Mouse (Mus musculus) myocyte (in vitro differentiated cells): ENCODE results near the gene Abca15. TPM values are rescaled to one million over a fixed set of nuclear protein-coding genes. Genes with fewer than 3 reads are reported as not detected.
"Not testable (repeated sequence)": the region's sequence is repeated elsewhere in the genome, so short reads cannot be mapped to it uniquely, and the experiment has no call there.

ENCODE experiments used
- H3K27me3 ChIP-seq: one replicate; pipeline ENCODE4 v1.6.1; 2011; ENCODE audit not compliant: control insufficient read depth, insufficient read depth, insufficient read length
- H3K36me3 ChIP-seq: one replicate; pipeline ENCODE4 v1.6.1; 2011; ENCODE audit not compliant: control insufficient read depth, insufficient read depth
- H3K4me2 ChIP-seq: one replicate; pipeline ENCODE4 v1.6.1; 2011; ENCODE audit warnings: low read depth, control low read depth
- H3K4me3 ChIP-seq: one replicate; pipeline ENCODE4 v1.5.1; 2011; ENCODE audit warnings: mild to moderate bottlenecking, control low read depth, moderate library complexity
- H3K79me2 ChIP-seq: one replicate; pipeline ENCODE4 v1.6.1; 2011; ENCODE audit not compliant: control insufficient read depth, insufficient read depth
- H3ac ChIP-seq: one replicate; pipeline ENCODE4 v1.6.1; 2011; ENCODE audit not compliant: control insufficient read depth, insufficient read length
- CEBPB ChIP-seq: IDR thresholded peaks from 2 replicates; pipeline ENCODE4 v1.6.1; 2011; ENCODE audit warnings: mild to moderate bottlenecking, moderate library complexity; ENCODE audit not compliant: poor library complexity, insufficient read depth, severe bottlenecking
- E2F4 ChIP-seq: IDR thresholded peaks from one replicate; pipeline ENCODE4 v1.6.1; 2011; ENCODE audit warnings: mild to moderate bottlenecking, control low read depth, moderate library complexity; ENCODE audit not compliant: insufficient read depth
- MAX ChIP-seq: IDR thresholded peaks from one replicate; pipeline ENCODE4 v1.6.1; 2011; ENCODE audit warnings: low read depth, mild to moderate bottlenecking, control low read depth
- MYOD1 ChIP-seq, 3 experiments: IDR thresholded peaks; one replicate each; pipeline ENCODE4 v1.6.1; 2011; ENCODE audit warnings: control low read depth in 2 of 3, low read depth in 2 of 3, mild to moderate bottlenecking in 2 of 3, moderate library complexity in 1 of 3; ENCODE audit not compliant: insufficient read length in 2 of 3, control insufficient read depth in 1 of 3
- MYOG ChIP-seq, 3 experiments: IDR thresholded peaks; one replicate each; pipeline ENCODE4 v1.6.1; 2011; ENCODE audit warnings: control low read depth in 2 of 3, low read depth in 2 of 3, mild to moderate bottlenecking in 2 of 3; ENCODE audit not compliant: insufficient read length in 2 of 3, control insufficient read depth in 1 of 3, insufficient read depth in 1 of 3
- POLR2A ChIP-seq: IDR thresholded peaks from one replicate; pipeline ENCODE4 v1.6.1; 2011; ENCODE audit warnings: low read depth, mild to moderate bottlenecking, control low read depth, moderate library complexity; ENCODE audit not compliant: insufficient read length
- POLR2AphosphoS2 ChIP-seq: IDR thresholded peaks from one replicate; pipeline ENCODE4 v1.6.1; 2011; ENCODE audit warnings: low read depth, control low read depth; ENCODE audit not compliant: insufficient read length
- REST ChIP-seq: IDR thresholded peaks from one replicate; pipeline ENCODE4 v1.6.1; 2011; ENCODE audit warnings: mild to moderate bottlenecking, control low read depth, moderate library complexity; ENCODE audit not compliant: insufficient read depth, insufficient read length
- SRF ChIP-seq: IDR thresholded peaks from one replicate; pipeline ENCODE4 v1.6.1; 2011; ENCODE audit warnings: low read depth; ENCODE audit not compliant: control insufficient read depth, insufficient read length
- TCF12 ChIP-seq: IDR thresholded peaks from one replicate; pipeline ENCODE4 v1.6.1; 2011; ENCODE audit warnings: mild to moderate bottlenecking, control low read depth; ENCODE audit not compliant: poor library complexity, insufficient read depth, severe bottlenecking
- TCF3 ChIP-seq: IDR thresholded peaks from one replicate; pipeline ENCODE4 v1.6.1; 2011; ENCODE audit warnings: low read depth, control low read depth; ENCODE audit not compliant: insufficient read length
- USF1 ChIP-seq: IDR thresholded peaks from one replicate; pipeline ENCODE4 v1.6.1; 2011; ENCODE audit warnings: low read depth, mild to moderate bottlenecking, control low read depth, moderate library complexity
- polyA plus RNA-seq: library from polyadenylated mRNA; unstranded; fragments of >200 nt; fragmentation: generic; extraction: Trizol; gene quantifications from one replicate; pipeline ENCODE4 v1.2.1, GENCODE M21; 2012; ENCODE audit warnings: missing spikeins

Abca15 gene
- polyA plus RNA-seq: not detected

GRCm38 (mm10) chr7:120328087-120328793, at the start of gene Abca15:
Gene Abca15, plus strand, starts transcription at chr7:120328670.
- no peak within 1 kb of the TSS for H3K4me2 ChIP-seq
- TF ChIP-seq MAX (no peak), TCF12 (no peak), E2F4 (no peak)
- no peak within 1 kb of the TSS for H3ac ChIP-seq
- no peaks in the 10 kb centered on the region for H3K36me3 ChIP-seq
- no peaks in the 10 kb centered on the region for H3K27me3 ChIP-seq
- H3K4me3 ChIP-seq: no peak within 1 kb of the TSS
- no peaks in the 10 kb centered on the region for H3K79me2 ChIP-seq

- H3ac ChIP-seq: no peak overlapping the region
- H3K4me3 ChIP-seq: no peak overlapping the region
- no peak for TF ChIP-seq E2F4
- TF ChIP-seq USF1: no peak
- no peak for TF ChIP-seq SRF
- no peak for TF ChIP-seq MYOD1 (IDR thresholded peaks at IDR 0.05; ENCODE audit: control insufficient read depth in 1 of 3, insufficient read length in 2 of 3, low read depth in 2 of 3)
- no peak for TF ChIP-seq MAX
- TF ChIP-seq TCF3: no peak
- TF ChIP-seq REST: no peak
- H3K4me2 ChIP-seq: no peak overlapping the region
- no peaks in the 10 kb centered on the region for H3K79me2 ChIP-seq
- no peaks in the 10 kb centered on the region for H3K36me3 ChIP-seq
- H3K27me3 ChIP-seq: no peaks in the 10 kb centered on the region
These were observed 43.2 kb upstream of the Abca15 start for GRCm38 (mm10) chr7:120285286-120285685.

GRCm38 (mm10) chr7:120316086-120316485, 12.4 kb upstream of the Abca15 start:
- Histone ChIP-seq H3ac (no peak overlapping the region), H3K27me3 (no peaks in the 10 kb centered on the region), H3K4me2 (no peak overlapping the region), H3K4me3 (no peak overlapping the region), H3K79me2 (no peaks in the 10 kb centered on the region), H3K36me3 (no peaks in the 10 kb centered on the region)
- TF ChIP-seq SRF (no peak), REST (no peak), USF1 (no peak), CEBPB (no peak)

- no peaks in the 10 kb centered on the region for H3K79me2 ChIP-seq
- no peak overlapping the region for H3ac ChIP-seq
- no peak for TF ChIP-seq E2F4
- no peak for TF ChIP-seq TCF3
- no peak for TF ChIP-seq USF1
- TF ChIP-seq MYOG (IDR thresholded peaks at IDR 0.05; ENCODE audit: control insufficient read depth in 1 of 3, insufficient read depth in 1 of 3, insufficient read length in 2 of 3, low read depth in 2 of 3): no peak
- no peak for TF ChIP-seq REST
- no peaks in the 10 kb centered on the region for H3K27me3 ChIP-seq
- no peak overlapping the region for H3K4me2 ChIP-seq
- no peaks in the 10 kb centered on the region for H3K36me3 ChIP-seq
- H3K4me3 ChIP-seq: no peak overlapping the region
These were observed 5.5 kb upstream of the Abca15 start for GRCm38 (mm10) chr7:120322963-120323362.

GRCm38 (mm10) chr7:120325911-120326310, 2.6 kb upstream of the Abca15 start:
- not testable (repeated sequence) for H3K27me3 ChIP-seq, H3K36me3 ChIP-seq, H3K4me3 ChIP-seq, H3K79me2 ChIP-seq, H3ac ChIP-seq, H3K4me2 ChIP-seq

- Histone ChIP-seq H3K27me3 (no peaks in the 10 kb centered on the region), H3K36me3 (no peaks in the 10 kb centered on the region), H3K4me2 (no peak overlapping the region), H3ac (no peak overlapping the region), H3K4me3 (no peak overlapping the region), H3K79me2 (no peaks in the 10 kb centered on the region)
- TF ChIP-seq TCF12: no peak
- TF ChIP-seq E2F4: no peak
- no peak for TF ChIP-seq USF1
- no peak for TF ChIP-seq REST
- no peak for TF ChIP-seq SRF
- TF ChIP-seq TCF3: no peak
- TF ChIP-seq POLR2AphosphoS2: no peak
- no peak for TF ChIP-seq POLR2A
- TF ChIP-seq CEBPB: no peak
- no peak for TF ChIP-seq MAX
- TF ChIP-seq MYOG (IDR thresholded peaks at IDR 0.05; ENCODE audit: control insufficient read depth in 1 of 3, insufficient read depth in 1 of 3, insufficient read length in 2 of 3, low read depth in 2 of 3): no peak
- TF ChIP-seq MYOD1 (IDR thresholded peaks at IDR 0.05; ENCODE audit: control insufficient read depth in 1 of 3, insufficient read length in 2 of 3, low read depth in 2 of 3): no peak
These were observed 1.0 kb upstream of the Abca15 start for GRCm38 (mm10) chr7:120327220-120328073.
